Mouse (Mus musculus) hindbrain, postnatal 0 days (tissue): ENCODE measurements at regions not wholly inside any gene's neighbourhood (a gene's known extent, or its start where the extent isn't known, plus 50 kb on each side); places are given as distances from the start of the nearest gene placed in this dataset.

ENCODE experiments used
- ATAC-seq: fragments of 200-750 bp; cut with Nextera tagmentation; 2 replicates; pipeline ENCODE4 v1.8.0; 2017; ENCODE audit warnings: mild to moderate bottlenecking, moderate TSS enrichment, moderate library complexity
- DNase-seq: peaks from one replicate; pipeline ENCODE4 v3.0.0-alpha.2; 2015; ENCODE audit warnings: low spot score
- H3K27ac ChIP-seq: fragments of 300-500 bp; sonication (generic); 2 replicates; pipeline ENCODE4 v1.5.1; 2014; ENCODE audit warnings: mild to moderate bottlenecking
- H3K27me3 ChIP-seq: fragments of 300-500 bp; sonication (generic); 2 replicates; pipeline ENCODE4 v1.6.1; 2014; ENCODE audit warnings: low read length, mixed read lengths; ENCODE audit not compliant: insufficient read depth
- H3K36me3 ChIP-seq: fragments of 300-500 bp; sonication (generic); 2 replicates; pipeline ENCODE4 v1.6.1; 2014; ENCODE audit warnings: low read length, mixed read lengths; ENCODE audit not compliant: insufficient read depth
- H3K4me1 ChIP-seq: fragments of 300-500 bp; sonication (generic); 2 replicates; pipeline ENCODE4 v1.6.1; 2014; ENCODE audit warnings: antibody characterized with exemption, low read length, mixed read lengths; ENCODE audit not compliant: insufficient read depth
- H3K4me2 ChIP-seq: fragments of 300-500 bp; sonication (generic); 2 replicates; pipeline ENCODE4 v1.6.1; 2014; ENCODE audit warnings: low read depth, mild to moderate bottlenecking, low read length, moderate library complexity, mixed read lengths
- H3K4me3 ChIP-seq: fragments of 300-500 bp; sonication (generic); 2 replicates; pipeline ENCODE4 v1.5.1; 2014; ENCODE audit warnings: low read length
- H3K9ac ChIP-seq: fragments of 300-500 bp; sonication (generic); replicated peaks from 2 replicates; pipeline ENCODE4 v1.6.1; 2014; ENCODE audit warnings: mild to moderate bottlenecking, low read length, moderate library complexity, mixed read lengths
- H3K9me3 ChIP-seq: fragments of 300-500 bp; sonication (generic); 2 replicates; pipeline ENCODE4 v1.6.1; 2016; ENCODE audit warnings: low read length, mixed read lengths
- CTCF ChIP-seq: IDR thresholded peaks from 2 replicates; pipeline ENCODE4 v1.5.1; 2016; ENCODE audit warnings: antibody characterized with exemption, control low read depth, low read depth
- WGBS: fragments of 180-500 bp; shearing (Covaris S2); extraction: QIAGEN DNeasy Blood & Tissue Kit; methylation state at CpG from one replicate; pipeline ENCODE4 v1.1.7; 2014; 5-methylcytosine and 5-hydroxymethylcytosine counted together

DNA sequence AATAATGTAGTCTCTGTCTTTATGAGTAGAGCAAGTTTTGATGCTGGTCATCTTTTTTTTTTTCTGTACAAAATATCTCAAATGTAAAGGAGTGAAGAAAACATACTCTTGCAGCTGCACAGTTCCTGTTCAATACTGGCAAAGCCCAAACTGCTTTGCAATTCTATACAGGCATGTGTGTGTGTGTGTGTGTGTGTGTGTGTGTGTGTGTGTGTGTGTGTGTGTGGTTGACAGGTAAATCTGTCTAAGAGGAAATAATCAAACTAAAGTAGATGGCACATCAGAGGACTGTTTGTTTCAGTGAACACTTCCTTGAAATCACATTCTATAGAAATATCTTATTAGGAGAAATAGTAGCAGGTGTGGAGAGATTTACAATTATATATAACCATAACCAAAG is 747.8 kb upstream of the Lrrc6 start:
- Histone ChIP-seq H3K27me3 (no peaks in the 10 kb centered on the region), H3K4me1 (no peaks in the 10 kb centered on the region; the same call in 1 of the 2 replicates), H3K36me3 (no peaks in the 10 kb centered on the region), H3K9ac (no peak overlapping the region), H3K4me2 (no peak overlapping the region), H3K9me3 (no peaks in the 10 kb centered on the region), H3K4me3 (no peak overlapping the region), H3K27ac (no peak overlapping the region)
- TF ChIP-seq CTCF, result no peak
- DNase-seq, result no peak
- no peak for ATAC-seq

DNA sequence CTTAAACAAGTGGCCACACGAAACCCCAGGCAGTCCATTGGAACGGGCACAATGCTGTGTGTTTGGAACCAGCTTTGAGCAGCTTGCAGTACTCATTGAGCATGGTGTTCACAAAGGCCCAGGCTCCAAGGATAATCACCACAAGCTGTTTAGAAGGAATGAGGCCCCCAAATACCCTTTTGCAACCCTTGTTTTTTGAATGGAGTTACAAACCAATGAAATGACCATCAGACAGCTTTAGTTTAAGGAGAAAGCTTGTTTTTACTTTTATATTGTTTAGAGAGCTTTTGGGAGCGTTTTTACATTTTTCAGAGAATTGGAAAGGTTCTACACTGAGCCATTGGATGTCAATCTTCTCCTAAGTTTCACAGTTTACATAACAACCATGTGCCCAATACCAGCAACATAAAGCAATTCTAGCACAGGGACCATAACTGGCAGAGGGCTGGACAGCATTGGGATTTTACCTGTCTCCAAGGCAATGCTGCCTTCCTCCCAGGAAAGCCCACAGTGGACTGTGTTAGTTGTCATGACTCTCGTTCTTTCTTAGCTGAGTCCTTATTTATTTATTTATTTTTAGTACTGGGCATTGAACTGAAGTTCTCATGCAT is 745.1 kb upstream of the Lrrc6 start:
- Histone ChIP-seq H3K4me3 (no peak overlapping the region), H3K4me1 (no peaks in the 10 kb centered on the region; the same call in 1 of the 2 replicates), H3K27me3 (no peaks in the 10 kb centered on the region), H3K9me3 (no peaks in the 10 kb centered on the region), H3K27ac (no peak overlapping the region), H3K4me2 (no peak overlapping the region), H3K9ac (no peak overlapping the region), H3K36me3 (no peaks in the 10 kb centered on the region)
- ATAC-seq (peak; percentile 84), DNase-seq (peak; percentile 35)
- TF ChIP-seq CTCF, result no peak
- 38% methylated on average over 4 of the region's 4 CpGs for WGBS

- Histone ChIP-seq H3K36me3 (no peaks in the 10 kb centered on the region), H3K9ac (no peak overlapping the region), H3K27me3 (no peaks in the 10 kb centered on the region), H3K4me2 (no peak overlapping the region), H3K4me3 (no peak overlapping the region), H3K4me1 (no peaks in the 10 kb centered on the region; the same call in 1 of the 2 replicates), H3K9me3 (no peaks in the 10 kb centered on the region), H3K27ac (no peak overlapping the region)
- ATAC-seq (peak; percentile 89), DNase-seq (peak; percentile 46)
- 32% methylated on average over 10 of the region's 10 CpGs for WGBS
- no peak for TF ChIP-seq CTCF
Measured at GRCm38 (mm10) chr15:67244908-67245657, 744.4 kb upstream of the Lrrc6 start.

DNA sequence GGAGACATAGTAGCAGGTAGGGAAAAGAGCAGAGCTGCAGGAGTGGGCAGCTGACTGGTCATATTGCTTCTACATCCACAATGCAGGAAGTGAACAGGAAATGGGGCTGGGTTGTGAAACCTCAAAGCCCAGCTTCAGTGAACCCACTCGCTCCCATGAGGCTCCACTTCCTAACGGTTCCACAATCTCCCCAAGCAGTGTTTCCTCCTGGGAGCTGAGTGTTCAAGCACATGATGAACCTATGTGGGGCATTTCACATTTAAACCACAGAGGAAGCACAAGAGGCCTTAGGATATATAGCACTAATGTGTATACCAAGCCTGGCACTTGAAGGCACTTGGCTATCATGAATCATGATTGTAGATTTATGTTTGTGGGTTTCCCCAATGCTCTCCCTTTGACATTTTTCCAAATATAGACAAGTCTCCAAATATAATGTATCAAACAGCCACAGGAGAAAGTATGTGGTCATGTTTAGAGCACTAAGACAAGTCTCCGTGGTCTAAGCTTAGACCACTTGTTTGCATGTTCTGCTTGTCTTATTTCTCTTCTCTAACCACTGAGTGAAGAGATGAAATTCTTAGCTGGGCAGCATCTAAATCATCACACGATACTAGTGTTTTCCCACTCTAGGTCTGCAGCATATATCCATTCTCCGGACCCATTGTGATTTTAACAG is 734.5 kb upstream of the Lrrc6 start:
- Histone ChIP-seq H3K27ac (no peak overlapping the region), H3K4me2 (no peak overlapping the region), H3K9me3 (no peaks in the 10 kb centered on the region), H3K4me3 (no peak overlapping the region), H3K27me3 (no peaks in the 10 kb centered on the region), H3K36me3 (no peaks in the 10 kb centered on the region), H3K9ac (no peak overlapping the region), H3K4me1 (no peaks in the 10 kb centered on the region)
- DNase-seq (no peak), ATAC-seq (no peak)
- 88% methylated on average over 5 of the region's 5 CpGs for WGBS
- no peak for TF ChIP-seq CTCF

DNA sequence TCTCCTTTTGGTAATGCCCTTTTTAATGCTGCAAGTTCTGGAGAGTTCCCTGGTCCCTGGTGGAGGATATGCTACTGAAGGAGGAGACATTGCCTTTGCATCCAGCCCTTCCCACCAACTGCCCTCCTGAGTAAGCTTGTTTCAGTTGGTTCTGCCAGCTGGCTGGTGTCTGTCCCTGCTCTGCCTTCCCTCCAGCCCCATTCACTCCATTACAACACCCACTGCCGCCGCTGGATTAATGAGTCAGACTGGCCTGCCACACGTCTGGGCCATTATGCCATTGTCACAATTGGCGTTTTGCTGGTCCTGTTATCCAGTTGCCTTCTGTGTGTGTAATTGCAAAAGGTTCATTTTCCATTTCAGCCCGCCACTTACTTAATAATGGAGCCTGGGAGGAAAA is 728.6 kb upstream of the Lrrc6 start:
- no peaks in the 10 kb centered on the region for H3K9me3 ChIP-seq

GRCm38 (mm10) chr15:67228633-67229032 is 727.9 kb upstream of the Lrrc6 start:
- H3K27ac ChIP-seq, result no peak overlapping the region
- no peaks in the 10 kb centered on the region for H3K36me3 ChIP-seq
- DNase-seq (no peak), ATAC-seq (no peak)
- H3K9ac ChIP-seq, result no peak overlapping the region
- no peak for TF ChIP-seq CTCF
- H3K9me3 ChIP-seq, result no peaks in the 10 kb centered on the region
- no peak overlapping the region for H3K4me3 ChIP-seq
- 94% methylated on average over 2 of the region's 2 CpGs for WGBS
- no peaks in the 10 kb centered on the region for H3K27me3 ChIP-seq
- no peak overlapping the region for H3K4me2 ChIP-seq
- H3K4me1 ChIP-seq, result no peaks in the 10 kb centered on the region

More for the DNA sequence above, 728.6 kb upstream of the Lrrc6 start:
- Histone ChIP-seq H3K4me2 (no peak overlapping the region), H3K36me3 (no peaks in the 10 kb centered on the region), H3K27me3 (no peaks in the 10 kb centered on the region), H3K9ac (no peak overlapping the region), H3K27ac (no peak overlapping the region), H3K4me1 (no peaks in the 10 kb centered on the region), H3K4me3 (no peak overlapping the region)
- ATAC-seq (no peak), DNase-seq (no peak)
- no peak for TF ChIP-seq CTCF
- WGBS, result 48% methylated on average over 5 of the region's 5 CpGs
